Mouse (Mus musculus) hindbrain, postnatal 0 days (tissue): ENCODE measurements at regions not wholly inside any gene's neighbourhood (a gene's known extent, or its start where the extent isn't known, plus 50 kb on each side); places are given as distances from the start of the nearest gene placed in this dataset.

Source experiments
- ATAC-seq: fragments of 200-750 bp; cut with Nextera tagmentation; 2 replicates; pipeline ENCODE4 v1.8.0; 2017; ENCODE audit warnings: mild to moderate bottlenecking, moderate TSS enrichment, moderate library complexity
- DNase-seq: peaks from one replicate; pipeline ENCODE4 v3.0.0-alpha.2; 2015; ENCODE audit warnings: low spot score
- H3K27ac ChIP-seq: fragments of 300-500 bp; sonication (generic); 2 replicates; pipeline ENCODE4 v1.5.1; 2014; ENCODE audit warnings: mild to moderate bottlenecking
- H3K27me3 ChIP-seq: fragments of 300-500 bp; sonication (generic); 2 replicates; pipeline ENCODE4 v1.6.1; 2014; ENCODE audit warnings: low read length, mixed read lengths; ENCODE audit not compliant: insufficient read depth
- H3K36me3 ChIP-seq: fragments of 300-500 bp; sonication (generic); 2 replicates; pipeline ENCODE4 v1.6.1; 2014; ENCODE audit warnings: low read length, mixed read lengths; ENCODE audit not compliant: insufficient read depth
- H3K4me1 ChIP-seq: fragments of 300-500 bp; sonication (generic); 2 replicates; pipeline ENCODE4 v1.6.1; 2014; ENCODE audit warnings: antibody characterized with exemption, low read length, mixed read lengths; ENCODE audit not compliant: insufficient read depth
- H3K4me2 ChIP-seq: fragments of 300-500 bp; sonication (generic); 2 replicates; pipeline ENCODE4 v1.6.1; 2014; ENCODE audit warnings: low read depth, mild to moderate bottlenecking, low read length, moderate library complexity, mixed read lengths
- H3K4me3 ChIP-seq: fragments of 300-500 bp; sonication (generic); 2 replicates; pipeline ENCODE4 v1.5.1; 2014; ENCODE audit warnings: low read length
- H3K9ac ChIP-seq: fragments of 300-500 bp; sonication (generic); replicated peaks from 2 replicates; pipeline ENCODE4 v1.6.1; 2014; ENCODE audit warnings: mild to moderate bottlenecking, low read length, moderate library complexity, mixed read lengths
- H3K9me3 ChIP-seq: fragments of 300-500 bp; sonication (generic); 2 replicates; pipeline ENCODE4 v1.6.1; 2016; ENCODE audit warnings: low read length, mixed read lengths
- CTCF ChIP-seq: IDR thresholded peaks from 2 replicates; pipeline ENCODE4 v1.5.1; 2016; ENCODE audit warnings: antibody characterized with exemption, control low read depth, low read depth
- WGBS: fragments of 180-500 bp; shearing (Covaris S2); extraction: QIAGEN DNeasy Blood & Tissue Kit; methylation state at CpG from one replicate; pipeline ENCODE4 v1.1.7; 2014; 5-methylcytosine and 5-hydroxymethylcytosine counted together

DNA sequence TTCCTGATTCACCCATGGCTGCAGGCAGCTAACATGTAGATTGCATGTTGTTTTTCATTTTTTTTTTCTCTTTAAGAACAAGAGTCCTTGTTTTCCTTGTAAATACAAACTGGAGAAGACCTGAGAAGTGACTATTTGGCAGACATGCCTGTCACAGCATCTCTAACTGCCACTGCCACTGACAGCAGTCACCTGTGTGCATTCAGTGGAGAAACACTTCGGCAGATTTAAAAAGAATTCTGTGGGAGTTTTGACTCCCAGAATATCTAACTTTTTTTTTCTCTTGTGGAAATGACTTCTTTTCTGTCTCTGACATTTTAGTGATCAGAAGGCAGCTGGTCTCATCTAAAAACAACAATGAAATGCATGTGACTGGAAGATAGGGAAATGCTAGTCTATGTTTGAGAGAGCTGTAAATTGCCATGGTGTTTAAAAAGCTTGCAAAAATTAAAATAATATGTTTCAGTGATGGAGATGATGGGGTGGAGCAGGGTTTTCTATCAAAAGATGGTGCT lies 526.0 kb upstream of the Agtr1b start:
- no peak overlapping the region for H3K4me3 ChIP-seq
- ATAC-seq, result no peak
- 58% methylated on average over 1 of the region's 1 CpGs for WGBS
- H3K36me3 ChIP-seq, result no peaks in the 10 kb centered on the region
- H3K9ac ChIP-seq, result no peak overlapping the region
- H3K27ac ChIP-seq, result no peak overlapping the region
- H3K4me1 ChIP-seq, result no peaks in the 10 kb centered on the region
- H3K9me3 ChIP-seq, result no peaks in the 10 kb centered on the region
- TF ChIP-seq CTCF, result no peak
- no peak overlapping the region for H3K4me2 ChIP-seq
- DNase-seq, result no peak
- H3K27me3 ChIP-seq, result no peaks in the 10 kb centered on the region

DNA sequence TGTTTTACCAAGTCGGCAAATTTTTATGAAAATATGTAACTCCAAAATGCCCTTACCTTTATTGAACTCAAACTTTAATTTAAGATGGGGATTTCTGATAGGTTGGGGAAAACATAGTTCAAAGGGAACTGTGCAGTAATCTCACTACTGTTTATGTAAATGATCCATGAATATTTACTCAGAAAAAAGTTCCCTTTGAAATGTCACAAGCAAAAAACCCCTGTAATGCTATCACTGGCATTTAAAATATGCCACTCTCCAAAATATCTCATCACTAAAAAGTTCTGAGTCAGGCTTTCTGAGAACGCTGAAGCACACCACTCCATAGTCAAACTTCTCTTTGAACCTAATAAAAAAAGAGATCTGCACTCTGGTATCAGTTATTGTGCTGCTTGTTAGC lies 497.3 kb upstream of the Agtr1b start:
- ATAC-seq (no peak), DNase-seq (no peak)
- TF ChIP-seq CTCF, result no peak
- Histone ChIP-seq H3K4me2 (no peak overlapping the region), H3K27me3 (no peaks in the 10 kb centered on the region), H3K9ac (no peak overlapping the region), H3K4me1 (no peaks in the 10 kb centered on the region), H3K4me3 (no peak overlapping the region), H3K27ac (no peak overlapping the region), H3K36me3 (no peaks in the 10 kb centered on the region), H3K9me3 (no peaks in the 10 kb centered on the region)
- WGBS, result 84% methylated on average over 2 of the region's 2 CpGs

DNA sequence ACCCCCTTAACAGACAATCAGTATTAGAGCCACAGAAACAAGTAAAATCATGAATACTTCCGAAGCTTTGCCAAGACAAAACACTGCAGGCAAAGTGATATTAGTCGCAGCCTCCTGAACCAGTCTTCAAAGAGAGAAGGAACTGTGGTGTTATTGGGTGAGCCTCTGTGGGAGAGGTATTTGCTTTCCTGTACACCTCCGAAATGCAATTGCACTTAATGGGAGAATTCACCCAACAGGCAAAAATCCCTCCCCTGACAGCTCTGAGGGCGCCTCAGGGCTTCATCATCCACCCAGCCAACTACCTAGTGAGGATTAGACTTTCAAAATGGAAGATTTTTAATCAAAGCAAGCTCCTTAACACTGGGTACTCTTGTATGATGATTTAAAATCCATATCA lies 464.1 kb upstream of the Agtr1b start:
- H3K9me3 ChIP-seq, result no peaks in the 10 kb centered on the region
- H3K27ac ChIP-seq, result no peak overlapping the region
- no peak for ATAC-seq
- TF ChIP-seq CTCF, result no peak
- H3K4me1 ChIP-seq, result no peaks in the 10 kb centered on the region
- DNase-seq, result no peak
- WGBS, result 79% methylated on average over 4 of the region's 4 CpGs
- no peaks in the 10 kb centered on the region for H3K27me3 ChIP-seq
- H3K36me3 ChIP-seq, result no peaks in the 10 kb centered on the region
- no peak overlapping the region for H3K4me3 ChIP-seq
- H3K9ac ChIP-seq, result no peak overlapping the region
- no peak overlapping the region for H3K4me2 ChIP-seq

DNA sequence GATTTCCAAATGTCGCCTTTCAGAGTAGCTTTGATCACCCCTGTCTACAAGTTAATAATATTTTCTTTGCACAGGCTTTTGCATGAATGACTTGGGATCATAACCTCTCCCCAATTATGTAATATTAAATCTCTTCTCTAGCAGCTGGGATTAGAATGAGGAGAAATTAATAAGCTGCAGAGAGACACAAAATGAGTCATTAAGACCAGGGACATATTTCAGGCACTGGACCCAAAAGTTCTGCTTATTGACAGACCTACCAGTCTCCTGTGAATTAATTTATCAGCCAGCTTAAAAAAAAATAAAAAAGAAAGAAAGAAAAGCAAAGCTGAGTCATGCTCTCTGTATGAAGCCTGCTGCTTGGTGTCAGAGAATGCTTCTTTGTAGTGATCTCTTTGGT lies 462.4 kb upstream of the Agtr1b start:
- Histone ChIP-seq H3K36me3 (no peaks in the 10 kb centered on the region), H3K27ac (no peak overlapping the region), H3K4me2 (no peak overlapping the region), H3K9me3 (no peaks in the 10 kb centered on the region), H3K4me3 (no peak overlapping the region), H3K9ac (no peak overlapping the region), H3K4me1 (no peaks in the 10 kb centered on the region), H3K27me3 (no peaks in the 10 kb centered on the region)
- ATAC-seq (no peak), DNase-seq (no peak)
- no peak for TF ChIP-seq CTCF
- 56% methylated on average over 1 of the region's 1 CpGs for WGBS

DNA sequence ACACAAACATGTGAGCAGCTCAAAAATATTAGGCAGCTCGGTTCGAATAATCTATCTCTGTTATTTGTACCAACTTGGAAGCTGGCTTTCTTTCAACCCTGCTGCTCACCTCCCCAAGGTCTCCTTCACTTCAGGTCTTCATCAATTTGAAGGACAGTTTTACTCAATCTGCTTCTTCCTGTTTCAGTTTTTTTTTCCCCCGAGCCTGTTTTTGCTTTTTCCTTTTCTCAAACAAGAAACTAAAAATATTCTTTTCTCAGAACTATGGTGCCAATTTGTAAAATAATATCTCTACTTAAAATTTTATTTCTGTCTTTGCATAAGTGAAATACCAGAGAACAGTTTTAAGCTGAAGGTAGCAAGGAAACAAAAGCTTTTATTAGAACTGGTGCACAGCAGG lies 461.8 kb upstream of the Agtr1b start:
- Histone ChIP-seq H3K27me3 (no peaks in the 10 kb centered on the region), H3K4me2 (no peak overlapping the region), H3K4me1 (no peaks in the 10 kb centered on the region), H3K36me3 (no peaks in the 10 kb centered on the region), H3K9me3 (no peaks in the 10 kb centered on the region), H3K4me3 (no peak overlapping the region), H3K27ac (no peak overlapping the region), H3K9ac (no peak overlapping the region)
- TF ChIP-seq CTCF, result no peak
- 67% methylated on average over 3 of the region's 3 CpGs for whole genome bisulfite sequencing
- ATAC-seq, result no peak
- DNase-seq, result no peak

DNA sequence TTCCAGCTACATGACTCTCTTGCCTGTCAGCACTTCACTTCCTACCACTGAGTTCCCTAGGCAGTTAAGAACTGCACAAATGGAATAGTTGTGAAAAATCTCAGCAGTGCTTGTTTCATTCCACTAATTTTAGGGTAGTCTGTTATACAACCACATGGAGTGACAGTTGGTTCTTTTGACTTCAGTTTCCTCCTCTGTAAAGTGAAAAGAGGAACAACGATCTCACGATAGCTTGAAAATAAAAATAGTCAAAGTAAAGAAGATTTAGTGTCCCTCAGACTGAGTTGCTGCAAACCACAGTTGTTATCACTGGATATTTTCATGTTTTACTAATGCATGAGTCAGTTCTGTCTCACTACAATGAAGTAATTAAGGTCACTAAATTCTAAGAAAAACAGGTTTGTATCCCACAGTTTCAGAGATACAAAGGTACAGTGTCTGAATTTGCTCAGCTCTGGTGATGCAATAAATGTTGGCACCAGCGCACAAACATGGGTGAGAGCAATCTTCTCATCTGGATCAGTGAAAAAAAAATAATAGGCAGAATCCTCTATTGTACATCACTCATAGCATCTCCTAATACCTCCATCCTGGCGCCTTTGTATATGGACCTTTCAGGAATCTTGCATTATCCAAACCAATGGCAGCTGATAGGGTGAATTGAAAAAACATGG lies 458.8 kb upstream of the Agtr1b start:
- no peaks in the 10 kb centered on the region for H3K27me3 ChIP-seq
- no peak for DNase-seq
- 90% methylated on average over 4 of the region's 4 CpGs for WGBS
- H3K9ac ChIP-seq, result no peak overlapping the region
- no peak for ATAC-seq
- H3K36me3 ChIP-seq, result no peaks in the 10 kb centered on the region
- H3K4me3 ChIP-seq, result no peak overlapping the region
- no peaks in the 10 kb centered on the region for H3K4me1 ChIP-seq
- TF ChIP-seq CTCF, result no peak
- H3K27ac ChIP-seq, result no peak overlapping the region
- no peak overlapping the region for H3K4me2 ChIP-seq
- H3K9me3 ChIP-seq, result no peaks in the 10 kb centered on the region

DNA sequence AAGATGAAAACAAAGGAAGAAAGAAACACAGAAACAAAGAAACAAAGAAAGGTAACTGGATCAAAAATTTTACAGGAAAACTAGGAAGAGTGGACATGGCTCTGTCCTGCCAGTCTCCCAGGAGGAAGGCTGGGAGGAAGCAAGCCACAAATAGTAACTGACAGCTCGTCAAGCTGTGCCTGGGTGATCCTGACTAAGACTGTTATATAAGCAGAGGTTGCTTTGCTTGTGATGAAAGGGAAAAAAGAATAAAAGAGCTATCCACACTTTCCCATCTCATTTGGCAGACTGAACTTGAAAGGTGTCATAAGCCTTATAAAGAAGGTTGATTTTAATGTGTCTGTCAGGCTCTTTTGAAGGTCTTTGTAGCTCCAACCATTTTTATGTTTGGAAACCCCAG lies 455.2 kb upstream of the Agtr1b start:
- no peak overlapping the region for H3K4me2 ChIP-seq
- H3K36me3 ChIP-seq, result no peaks in the 10 kb centered on the region
- no peak for ATAC-seq
- H3K9ac ChIP-seq, result no peak overlapping the region
- 26% methylated on average over 1 of the region's 1 CpGs for WGBS
- DNase-seq, result no peak
- H3K9me3 ChIP-seq, result no peaks in the 10 kb centered on the region
- no peak overlapping the region for H3K4me3 ChIP-seq
- no peaks in the 10 kb centered on the region for H3K27me3 ChIP-seq
- H3K4me1 ChIP-seq, result no peaks in the 10 kb centered on the region
- no peak for TF ChIP-seq CTCF
- H3K27ac ChIP-seq, result no peak overlapping the region
